In the genomic region with DNA sequence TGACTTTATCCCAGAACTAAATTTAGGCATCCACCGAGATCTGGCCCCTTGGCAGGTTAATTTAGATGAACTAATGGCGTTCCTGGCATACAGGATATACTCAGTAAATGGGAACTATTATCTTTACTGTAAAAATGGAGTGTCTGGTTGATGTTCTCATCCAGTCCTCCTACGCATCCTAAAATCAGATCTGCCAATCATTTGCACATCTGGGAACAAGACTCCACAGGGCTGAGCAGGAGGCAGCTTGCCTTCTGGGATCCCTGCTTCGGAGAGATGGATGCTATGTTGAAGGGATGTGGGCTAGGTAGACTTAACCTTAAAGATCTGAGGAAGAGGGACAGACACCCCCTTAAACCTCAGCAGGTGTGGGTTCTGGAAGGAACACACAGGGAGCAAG, we compare ENCODE assay signal across 27 mouse cellular contexts.
A peak's percentile ranks its signal among the peaks of the same experiment; 100 is the strongest.
DNase-seq lines count a peak whose midpoint lies in the region; ATAC-seq and TF ChIP-seq lines count a peak whose summit lies in the region.
"Had no signal": no experiment of that assay in that cellular context is flagged by ENCODE, and none has a peak within 500 bp of the region (broad histone marks: within the 10 kb centered on the region; RNA-seq: fewer than 3 reads in every experiment).

No protein-coding gene starts in this region.

- no peaks in the 10 kb centered on the region for H3K9me3 ChIP-seq in forebrain, embryonic 16.5 days (ENCODE audit: control insufficient read depth, low read length)
- H3K9me3 ChIP-seq in forebrain, embryonic 10.5 days, result no peaks in the 10 kb centered on the region
- no peaks in the 10 kb centered on the region for H3K9me3 ChIP-seq in heart, embryonic 13.5 days
- H3K9me3 ChIP-seq: embryonic facial prominence, embryonic 12.5 days; hindbrain, embryonic 15.5 days; limb, embryonic 10.5 days; limb, embryonic 15.5 days; liver, embryonic 13.5 days; midbrain, embryonic 13.5 days; neural tube, embryonic 13.5 days had no signal

- no peak overlapping the region for H3K4me3 ChIP-seq in forebrain, embryonic 16.5 days (replicated peaks; ENCODE audit: low read length)
- no peak overlapping the region for H3K4me3 ChIP-seq in forebrain, embryonic 10.5 days
- no peak overlapping the region for H3K4me3 ChIP-seq in heart, embryonic 13.5 days
- H3K4me3 ChIP-seq in left cerebral cortex, adult 2 months, result no peak overlapping the region
- H3K4me3 ChIP-seq: embryonic facial prominence, embryonic 12.5 days; hindbrain, embryonic 15.5 days; limb, embryonic 10.5 days; limb, embryonic 15.5 days; liver, embryonic 13.5 days; midbrain, embryonic 13.5 days; neural tube, embryonic 13.5 days had no signal

- intact Hi-C loops in heart, postnatal 25 days (cut with DNase I), result no loop called here
- intact Hi-C loops in left cerebral cortex, adult 2 months (cut with DNase I), result loop anchor here (2.0 kb wide), 3 partner anchors 126 to 230 kb away; partner anchors contain the start of gene Kalrn
- intact Hi-C loops in left cerebral cortex, postnatal 10 days (cut with DNase I), result loop anchor here (5.0 to 10.0 kb wide), 2 partner anchors 184 to 322 kb away; no protein-coding TSS in a partner anchor

- peak; percentile 19; the same call in 1 of the 2 replicates for ATAC-seq in forebrain, embryonic 16.5 days
- no peak for ATAC-seq in heart, embryonic 13.5 days (ENCODE audit: extremely low read depth, insufficient number of reproducible peaks, low FRiP score, low TSS enrichment)
- ATAC-seq: inflammation-experienced regulatory T-cells, adult 6 months; Patski had no signal

- H3K36me3 ChIP-seq in forebrain, embryonic 16.5 days (ENCODE audit: control insufficient read depth, insufficient read depth), result no peaks in the 10 kb centered on the region
- no peaks in the 10 kb centered on the region for H3K36me3 ChIP-seq in forebrain, embryonic 10.5 days (replicated peaks)
- H3K36me3 ChIP-seq in heart, embryonic 13.5 days, result no peaks in the 10 kb centered on the region
- H3K36me3 ChIP-seq: embryonic facial prominence, embryonic 12.5 days; hindbrain, embryonic 15.5 days; limb, embryonic 10.5 days; limb, embryonic 15.5 days; liver, embryonic 13.5 days; midbrain, embryonic 13.5 days; neural tube, embryonic 13.5 days had no signal

- TF ChIP-seq CTCF in left cerebral cortex, adult 2 months (IDR thresholded peaks at IDR 0.05), result no peak

- WGBS in forebrain, embryonic 16.5 days, result 73% methylated on average over 4 of the region's 4 CpGs
- WGBS in forebrain, embryonic 10.5 days, result 91% methylated on average over 4 of the region's 4 CpGs
- 52% methylated on average over 4 of the region's 4 CpGs for WGBS in heart, embryonic 13.5 days

- peak overlapping the region; percentile 80 for H3K27ac ChIP-seq in forebrain, embryonic 16.5 days (ENCODE audit: low read length)
- no peak overlapping the region for H3K27ac ChIP-seq in forebrain, embryonic 10.5 days
- peak overlapping the region; percentile 61; the same call in 1 of the 2 replicates for H3K27ac ChIP-seq in heart, embryonic 13.5 days (replicated peaks)
- peak overlapping the region; percentile 63 for H3K27ac ChIP-seq in left cerebral cortex, adult 2 months
- H3K27ac ChIP-seq: embryonic facial prominence, embryonic 12.5 days; hindbrain, embryonic 15.5 days; limb, embryonic 10.5 days; limb, embryonic 15.5 days; liver, embryonic 13.5 days; macrophage; neural tube, embryonic 13.5 days had no signal

- H3K4me2 ChIP-seq in forebrain, embryonic 16.5 days (ENCODE audit: low read length), result no peak overlapping the region
- no peak overlapping the region for H3K4me2 ChIP-seq in heart, embryonic 13.5 days
- H3K4me2 ChIP-seq: embryonic facial prominence, embryonic 12.5 days; heart, embryonic 11.5 days; hindbrain, embryonic 15.5 days; limb, embryonic 15.5 days; liver, embryonic 13.5 days; midbrain, embryonic 13.5 days; neural tube, embryonic 13.5 days had no signal

- H3K27me3 ChIP-seq in forebrain, embryonic 16.5 days (replicated peaks; ENCODE audit: control insufficient read depth, insufficient read depth, low read length), result no peaks in the 10 kb centered on the region
- H3K27me3 ChIP-seq in forebrain, embryonic 10.5 days (ENCODE audit: poor library complexity, severe bottlenecking), result no peaks in the 10 kb centered on the region
- H3K27me3 ChIP-seq in heart, embryonic 13.5 days (replicated peaks), result no peaks in the 10 kb centered on the region
- H3K27me3 ChIP-seq: embryonic facial prominence, embryonic 12.5 days; hindbrain, embryonic 15.5 days; limb, embryonic 15.5 days; liver, embryonic 13.5 days; midbrain, embryonic 13.5 days; neural tube, embryonic 13.5 days; Patski had no signal

- H3K4me1 ChIP-seq in forebrain, embryonic 16.5 days (replicated peaks; ENCODE audit: control insufficient read depth, insufficient read depth, low read length), result peaks cover 33% of the 10 kb centered on the region
- peaks cover 9% of the 10 kb centered on the region for H3K4me1 ChIP-seq in forebrain, embryonic 10.5 days
- H3K4me1 ChIP-seq in heart, embryonic 13.5 days, result peaks cover 43% of the 10 kb centered on the region
- H3K4me1 ChIP-seq: liver, embryonic 13.5 days had no signal

- no peak for DNase-seq in forebrain, embryonic 10.5 days (ENCODE audit: extremely low spot score, low spot score)
- DNase-seq in heart, postnatal 25 days (ENCODE audit: low spot score), result no peak
- DNase-seq in left cerebral cortex, adult 2 months (ENCODE audit: extremely low spot score in 1 of 2, low spot score in 2 of 2), result no peak
- no peak for DNase-seq in left cerebral cortex, postnatal 10 days (ENCODE audit: extremely low spot score in 1 of 2, low spot score in 2 of 2)
- DNase-seq in kidney, postnatal 36 days, result no peak
- DNase-seq: adrenal gland, postnatal 10 days; cerebellum, adult 11 months; cerebellum, adult 9-10 months; cerebellum, postnatal 36 days; embryo, embryonic 11 days; gastrocnemius, postnatal 25 days; liver, embryonic 13.5 days; lung, adult 18-20 months; thymus, adult 2 months; thymus, postnatal 36 days had no signal

- no peak overlapping the region for H3K9ac ChIP-seq in forebrain, embryonic 16.5 days (replicated peaks; ENCODE audit: low read depth, low read length)
- no peak overlapping the region; the same call in 1 of the 2 replicates for H3K9ac ChIP-seq in heart, embryonic 13.5 days
- H3K9ac ChIP-seq: embryonic facial prominence, embryonic 12.5 days; hindbrain, embryonic 15.5 days; limb, embryonic 15.5 days; liver, embryonic 13.5 days; midbrain, embryonic 13.5 days; neural tube, embryonic 13.5 days had no signal
